Mouse (Mus musculus) intestine, embryonic 16.5 days (tissue): ENCODE results near the gene Nrxn2. TPM values are rescaled to one million over a fixed set of nuclear protein-coding genes. Genes with fewer than 3 reads are reported as not detected.

ENCODE experiments used
- ATAC-seq: fragments of 200-750 bp; cut with Nextera tagmentation; 2 replicates; pipeline ENCODE4 v1.8.0; 2017; ENCODE audit warnings: moderate TSS enrichment, moderate library complexity
- H3K27ac ChIP-seq: fragments of 300-500 bp; sonication (generic); 2 replicates; pipeline ENCODE4 v1.5.1; 2014; ENCODE audit warnings: mild to moderate bottlenecking, low read length
- H3K27me3 ChIP-seq: fragments of 300-500 bp; sonication (generic); replicated peaks from 2 replicates; pipeline ENCODE4 v1.6.1; 2014; ENCODE audit warnings: low read length, control low read depth, mixed read lengths; ENCODE audit not compliant: control insufficient read depth, insufficient read depth
- H3K36me3 ChIP-seq: fragments of 300-500 bp; sonication (generic); 2 replicates; pipeline ENCODE4 v1.6.1; 2014; ENCODE audit warnings: low read length, control low read depth; ENCODE audit not compliant: control insufficient read depth, insufficient read depth
- H3K4me1 ChIP-seq: fragments of 300-500 bp; sonication (generic); 2 replicates; pipeline ENCODE4 v1.6.1; 2014; ENCODE audit warnings: low read length, control low read depth, mixed read lengths; ENCODE audit not compliant: control insufficient read depth, insufficient read depth
- H3K4me2 ChIP-seq: fragments of 300-500 bp; sonication (generic); 2 replicates; pipeline ENCODE4 v1.6.1; 2014; ENCODE audit warnings: low read depth, low read length, control low read depth
- H3K4me3 ChIP-seq: fragments of 300-500 bp; sonication (generic); 2 replicates; pipeline ENCODE4 v1.5.1; 2014; ENCODE audit warnings: mild to moderate bottlenecking, low read length
- H3K9ac ChIP-seq: fragments of 300-500 bp; sonication (generic); 2 replicates; pipeline ENCODE4 v1.6.1; 2014; ENCODE audit warnings: low read depth, low read length
- H3K9me3 ChIP-seq: fragments of 300-500 bp; sonication (generic); 2 replicates; pipeline ENCODE4 v1.6.1; 2016; ENCODE audit warnings: low read length, control low read depth; ENCODE audit not compliant: control insufficient read depth
- WGBS: fragments of 180-500 bp; shearing (Covaris S2); extraction: QIAGEN DNeasy Blood & Tissue Kit; methylation state at CpG from one replicate; pipeline ENCODE4 v1.1.7; 2014; 5-methylcytosine and 5-hydroxymethylcytosine counted together
- polyA plus RNA-seq: library from polyadenylated mRNA; unstranded; fragments of >200 nt; fragmentation: Nextera tagmentation; extraction: Ambion mirVana; gene quantifications from 2 replicates; pipeline ENCODE4 v1.2.1, GENCODE M21; 2015

Gene Nrxn2
- polyA plus RNA-seq, 1 experiment from 2014 or later = 0.97 TPM

DNA sequence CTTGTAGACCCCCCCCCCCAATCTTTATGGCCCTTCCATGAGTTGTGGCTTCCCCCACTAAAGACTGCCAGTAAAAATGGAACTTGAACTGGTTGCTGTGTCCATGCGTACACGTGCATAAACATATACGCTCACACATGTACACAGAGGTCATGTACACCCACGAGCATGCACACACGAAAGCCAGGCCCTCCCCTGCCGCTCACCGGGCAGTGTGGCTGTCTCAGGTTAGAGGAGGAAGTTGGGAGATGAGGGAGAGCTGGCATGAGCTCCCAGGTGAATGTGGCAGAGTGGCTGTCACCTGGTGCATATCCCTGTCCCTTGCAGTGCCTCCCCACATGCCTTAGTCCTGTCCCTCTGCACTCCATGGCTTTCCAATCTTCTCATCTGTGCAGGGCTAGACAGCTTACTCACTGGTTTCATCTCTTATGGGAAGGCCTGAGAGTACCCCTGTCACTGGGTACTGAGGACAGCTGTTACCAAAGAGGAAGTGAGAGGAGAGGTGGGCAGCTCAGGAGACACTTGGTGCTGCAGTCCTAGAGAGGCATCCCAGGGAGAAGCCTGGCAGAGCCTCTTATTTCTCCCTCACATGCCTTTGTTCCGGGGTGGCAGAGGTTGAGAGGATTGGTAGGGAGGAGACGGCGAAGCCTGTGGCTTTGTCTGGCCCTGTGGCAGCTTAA is 35.6 kb downstream of the Nrxn2 start:
- Histone ChIP-seq H3K9me3 (no peaks in the 10 kb centered on the region), H3K36me3 (no peaks in the 10 kb centered on the region), H3K4me2 (no peak overlapping the region), H3K9ac (no peak overlapping the region), H3K4me3 (no peak overlapping the region), H3K4me1 (peaks cover 5% of the 10 kb centered on the region; the same call in 1 of the 2 replicates), H3K27ac (no peak overlapping the region), H3K27me3 (no peaks in the 10 kb centered on the region)
- ATAC-seq = no peak
- 76% methylated on average over 10 of the region's 10 CpGs for WGBS

DNA sequence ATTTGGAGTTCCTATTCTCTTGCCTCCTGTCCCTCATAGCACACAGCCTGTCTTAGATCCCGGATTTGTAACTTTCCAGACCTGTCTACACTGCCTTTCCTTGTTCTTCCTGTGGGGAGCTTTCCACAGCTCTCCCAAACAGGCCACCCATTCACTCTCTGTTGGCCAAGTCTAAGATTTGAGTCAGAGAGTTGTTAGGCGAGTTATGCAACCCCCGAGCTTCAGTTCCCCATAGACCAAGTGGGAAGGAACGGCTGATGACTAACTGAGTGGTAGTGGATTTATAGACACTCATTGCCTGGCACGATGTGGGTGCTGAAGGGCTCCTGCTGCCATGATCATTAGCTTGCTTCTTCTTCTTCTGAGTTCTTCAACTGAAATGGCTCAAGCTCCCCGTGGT is 41.0 kb downstream of the Nrxn2 start:
- peaks cover 2% of the 10 kb centered on the region; the same call in 1 of the 2 replicates for H3K4me1 ChIP-seq
- H3K27me3 ChIP-seq = no peaks in the 10 kb centered on the region
- no peaks in the 10 kb centered on the region for H3K36me3 ChIP-seq
- H3K4me3 ChIP-seq = no peak overlapping the region
- ATAC-seq = no peak
- no peak overlapping the region for H3K27ac ChIP-seq
- H3K4me2 ChIP-seq = no peak overlapping the region
- H3K9me3 ChIP-seq = no peaks in the 10 kb centered on the region
- H3K9ac ChIP-seq = no peak overlapping the region
- 79% methylated on average over 6 of the region's 6 CpGs for WGBS

DNA sequence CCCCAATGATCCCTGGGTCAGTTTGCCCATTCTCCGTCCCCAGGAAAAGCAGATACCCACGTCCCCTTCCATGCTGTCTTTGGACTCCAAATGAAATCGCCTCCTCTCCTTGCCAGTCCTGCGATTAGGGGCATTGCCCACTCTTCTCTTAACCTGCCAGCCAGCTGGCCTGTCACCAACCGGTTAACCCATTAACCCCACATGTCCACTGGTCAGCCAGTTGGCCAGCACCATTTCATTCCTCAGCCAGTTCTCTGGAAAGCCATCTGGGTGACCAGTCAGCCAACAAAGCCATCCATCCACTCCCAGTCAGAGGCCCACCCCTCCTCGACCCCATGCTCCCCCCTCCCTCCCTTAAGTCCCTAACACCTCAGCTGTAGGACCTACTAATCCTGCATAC is 44.3 kb downstream of the Nrxn2 start:
- H3K36me3 ChIP-seq = no peaks in the 10 kb centered on the region
- H3K4me1 ChIP-seq = peaks cover 6% of the 10 kb centered on the region; the same call in 1 of the 2 replicates
- H3K9ac ChIP-seq = no peak overlapping the region
- H3K9me3 ChIP-seq = no peaks in the 10 kb centered on the region
- no peak for ATAC-seq
- no peaks in the 10 kb centered on the region for H3K27me3 ChIP-seq
- no peak overlapping the region for H3K27ac ChIP-seq
- WGBS = 51% methylated on average over 6 of the region's 6 CpGs
- no peak overlapping the region for H3K4me2 ChIP-seq
- H3K4me3 ChIP-seq = no peak overlapping the region

DNA sequence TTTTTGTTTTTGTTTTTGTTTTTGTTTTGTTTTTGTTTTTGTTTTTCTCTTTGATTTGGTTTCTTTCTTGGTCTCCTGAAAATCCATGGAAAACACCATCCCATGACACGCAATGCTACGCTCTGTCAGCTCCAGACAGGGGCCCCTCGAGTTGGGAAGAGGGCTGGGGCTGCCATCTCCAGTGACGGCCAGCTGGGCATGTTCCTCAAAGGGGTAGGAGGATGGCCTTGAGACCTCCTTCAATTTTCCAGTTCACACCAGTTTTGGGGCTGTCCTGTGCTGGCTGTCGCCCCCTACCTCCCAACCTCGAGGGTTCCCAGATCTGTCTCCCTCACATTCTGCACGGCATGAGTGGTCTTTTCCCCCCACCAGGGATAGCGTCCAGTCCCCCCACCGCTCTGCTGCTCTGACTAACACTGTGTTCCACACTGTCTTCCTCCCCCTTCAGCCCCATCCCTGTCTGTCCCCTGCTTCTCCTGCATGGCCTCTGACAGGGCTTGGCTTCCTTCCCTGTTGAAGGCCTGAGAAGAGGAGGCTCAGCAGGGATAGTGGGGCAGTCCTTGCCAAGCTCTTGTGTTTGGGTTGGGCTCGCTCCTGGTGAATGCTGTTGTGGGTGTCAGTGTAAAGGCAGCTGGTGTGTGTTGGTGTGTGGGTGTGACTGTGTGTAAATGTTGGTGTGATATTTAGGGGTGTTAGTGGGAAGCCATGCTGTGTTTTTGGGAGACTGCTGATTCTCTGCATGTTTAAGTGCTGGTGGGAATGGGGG is 46.0 kb downstream of the Nrxn2 start:
- no peaks in the 10 kb centered on the region for H3K36me3 ChIP-seq
- H3K27ac ChIP-seq = no peak overlapping the region
- no peaks in the 10 kb centered on the region for H3K9me3 ChIP-seq
- no peak overlapping the region for H3K4me2 ChIP-seq
- 56% methylated on average over 10 of the region's 10 CpGs for WGBS
- no peak overlapping the region for H3K9ac ChIP-seq
- H3K4me3 ChIP-seq = no peak overlapping the region
- no peak for ATAC-seq
- no peaks in the 10 kb centered on the region for H3K27me3 ChIP-seq
- H3K4me1 ChIP-seq = peaks cover 6% of the 10 kb centered on the region; the same call in 1 of the 2 replicates

DNA sequence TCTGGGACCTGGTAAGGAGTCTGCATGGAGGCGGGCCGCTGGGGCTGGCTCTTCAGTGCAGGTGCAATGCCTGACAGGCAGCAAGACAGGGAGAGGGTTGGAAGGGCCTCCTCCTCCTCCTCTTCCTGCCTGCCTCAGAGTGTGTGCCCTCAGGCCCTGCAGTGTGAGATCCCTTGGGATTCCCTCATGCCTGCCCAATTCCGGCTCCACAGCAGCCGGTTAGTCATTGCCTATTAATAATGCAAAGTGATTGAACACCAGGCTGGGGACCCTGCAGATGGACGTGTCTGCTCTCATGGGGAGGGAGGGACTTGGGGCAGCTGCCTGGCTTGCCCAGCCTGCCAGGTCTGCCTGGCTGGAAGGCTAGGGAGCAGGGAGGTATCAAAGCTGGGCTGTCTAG is 46.6 kb downstream of the Nrxn2 start:
- no peak for ATAC-seq
- no peaks in the 10 kb centered on the region for H3K9me3 ChIP-seq
- WGBS = 40% methylated on average over 5 of the region's 5 CpGs

DNA sequence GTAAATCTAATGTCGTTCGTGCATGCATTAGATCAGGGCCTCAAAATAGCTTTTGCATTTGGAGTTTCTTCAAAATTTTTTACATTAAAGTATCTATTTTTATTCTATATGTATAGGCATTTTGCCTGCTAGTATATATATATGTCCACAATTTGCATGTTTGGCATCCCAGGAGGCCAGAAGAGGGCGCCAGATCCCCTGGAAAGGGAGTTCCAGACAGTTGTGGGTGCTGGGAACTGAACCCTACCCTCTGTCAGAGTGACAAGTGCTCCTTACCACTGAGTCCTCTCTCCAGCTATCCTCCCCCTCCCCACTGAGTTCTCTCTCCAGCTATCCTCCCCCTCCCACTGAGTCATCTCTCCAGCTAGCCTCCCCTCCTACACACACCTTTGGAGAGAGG is 48.4 kb downstream of the Nrxn2 start:
- peaks cover 6% of the 10 kb centered on the region; the same call in 1 of the 2 replicates for H3K4me1 ChIP-seq
- WGBS = 85% methylated on average over 3 of the region's 3 CpGs
- H3K27ac ChIP-seq = no peak overlapping the region
- no peaks in the 10 kb centered on the region for H3K9me3 ChIP-seq
- no peaks in the 10 kb centered on the region for H3K36me3 ChIP-seq
- H3K9ac ChIP-seq = no peak overlapping the region
- H3K27me3 ChIP-seq = no peaks in the 10 kb centered on the region
- no peak overlapping the region for H3K4me3 ChIP-seq
- ATAC-seq = no peak
- H3K4me2 ChIP-seq = no peak overlapping the region

More for the DNA sequence above, 46.6 kb downstream of the Nrxn2 start:
- Histone ChIP-seq H3K4me2 (no peak overlapping the region), H3K27ac (no peak overlapping the region), H3K4me3 (no peak overlapping the region), H3K9ac (no peak overlapping the region), H3K27me3 (no peaks in the 10 kb centered on the region), H3K36me3 (no peaks in the 10 kb centered on the region), H3K4me1 (peaks cover 6% of the 10 kb centered on the region; the same call in 1 of the 2 replicates)

DNA sequence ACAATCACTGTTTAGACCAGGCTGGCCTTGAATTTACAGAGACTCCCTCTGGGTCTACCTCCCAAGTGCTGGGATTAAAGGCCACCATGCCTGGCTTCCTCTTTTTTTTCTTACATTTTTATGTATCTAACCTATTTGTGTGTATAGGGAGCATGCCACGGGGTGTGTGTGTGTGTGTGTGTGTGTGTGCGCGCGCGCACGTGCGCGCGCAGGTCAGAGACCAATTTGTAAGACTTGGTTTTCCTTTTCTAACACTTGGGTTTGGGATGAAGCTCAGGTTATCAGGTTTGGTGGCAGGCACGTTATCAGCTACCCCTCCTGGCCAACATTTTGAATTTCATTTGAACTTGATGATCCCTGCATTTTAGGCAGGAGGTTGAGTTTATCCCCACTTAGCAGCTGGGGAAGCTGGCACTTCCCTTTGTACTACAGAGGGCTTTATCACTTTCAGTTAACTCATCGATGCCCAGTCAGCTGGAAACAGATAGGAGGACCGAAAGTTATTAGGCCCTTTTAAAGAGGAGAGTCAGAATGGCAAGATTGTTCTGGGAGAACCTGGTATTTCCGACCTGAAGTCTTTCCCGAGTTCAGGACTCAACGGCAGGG is 48.9 kb downstream of the Nrxn2 start:
- peaks cover 6% of the 10 kb centered on the region; the same call in 1 of the 2 replicates for H3K4me1 ChIP-seq
- 86% methylated on average over 15 of the region's 15 CpGs for WGBS
- no peaks in the 10 kb centered on the region for H3K9me3 ChIP-seq
- no peaks in the 10 kb centered on the region for H3K36me3 ChIP-seq
- H3K27me3 ChIP-seq = no peaks in the 10 kb centered on the region
- H3K9ac ChIP-seq = no peak overlapping the region
- H3K27ac ChIP-seq = no peak overlapping the region
- H3K4me3 ChIP-seq = no peak overlapping the region
- ATAC-seq = no peak
- H3K4me2 ChIP-seq = no peak overlapping the region

DNA sequence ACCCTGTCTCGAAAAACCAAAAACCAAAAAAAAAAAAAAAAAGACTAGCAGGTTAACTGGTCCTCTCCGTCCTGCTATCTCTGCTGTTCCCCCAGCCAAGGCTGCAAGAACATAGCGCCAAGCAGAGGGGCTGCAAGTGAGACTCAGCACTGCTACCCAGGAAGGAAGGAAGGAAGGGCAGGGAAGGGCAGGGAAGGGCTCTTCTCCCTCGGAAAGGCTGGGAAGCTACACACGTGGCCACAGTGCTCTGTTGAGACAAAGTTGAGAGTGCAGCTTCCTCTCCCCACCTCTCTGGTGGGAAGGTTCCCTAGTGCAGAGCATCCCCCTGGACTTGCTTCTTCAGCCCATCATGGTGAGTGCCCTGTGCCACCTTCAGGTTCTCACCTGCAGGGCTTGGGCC is 53.1 kb downstream of the Nrxn2 start:
- Histone ChIP-seq H3K27me3 (no peaks in the 10 kb centered on the region), H3K27ac (no peak overlapping the region)

DNA sequence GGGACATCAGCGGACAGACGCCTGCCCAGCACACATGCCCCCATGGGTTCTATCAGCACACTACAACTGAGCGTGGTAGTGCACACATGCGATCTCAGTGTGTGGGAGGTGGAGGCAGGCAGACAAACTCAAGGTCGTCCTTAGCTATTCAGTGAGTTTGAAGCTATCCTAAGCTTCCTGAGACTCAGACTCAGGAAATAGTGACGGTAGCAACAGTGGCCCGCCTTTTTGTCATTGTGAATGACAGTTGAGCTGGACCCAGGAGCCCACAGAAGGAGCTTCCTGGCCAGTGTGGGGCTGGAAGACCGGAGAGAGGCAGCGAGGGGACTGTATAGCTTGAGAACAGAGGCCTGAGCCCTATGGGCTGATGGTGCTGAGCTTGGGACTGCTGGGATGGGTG is 54.3 kb downstream of the Nrxn2 start:
- H3K4me3 ChIP-seq = no peak overlapping the region
- H3K4me2 ChIP-seq = no peak overlapping the region
- no peak overlapping the region for H3K27ac ChIP-seq
- H3K9ac ChIP-seq = no peak overlapping the region
- WGBS = 83% methylated on average over 9 of the region's 9 CpGs
- no peak for ATAC-seq
- no peaks in the 10 kb centered on the region for H3K9me3 ChIP-seq
- no peaks in the 10 kb centered on the region for H3K27me3 ChIP-seq
- H3K36me3 ChIP-seq = no peaks in the 10 kb centered on the region
- H3K4me1 ChIP-seq = no peaks in the 10 kb centered on the region

More for the DNA sequence above, 53.1 kb downstream of the Nrxn2 start:
- no peaks in the 10 kb centered on the region for H3K36me3 ChIP-seq
- no peak overlapping the region for H3K9ac ChIP-seq
- no peaks in the 10 kb centered on the region for H3K9me3 ChIP-seq
- WGBS = 72% methylated on average over 5 of the region's 5 CpGs
- H3K4me1 ChIP-seq = no peaks in the 10 kb centered on the region
- no peak for ATAC-seq
- H3K4me2 ChIP-seq = no peak overlapping the region
- no peak overlapping the region for H3K4me3 ChIP-seq
